Mouse (Mus musculus) forebrain, embryonic 11.5 days (tissue): ENCODE measurements around the gene Gm6525. TPM values are rescaled to one million over a fixed set of nuclear protein-coding genes. Genes with fewer than 3 reads are reported as not detected.

Source experiments
- ATAC-seq: fragments of 200-750 bp; cut with Nextera tagmentation; replicated peaks from 2 replicates; pipeline ENCODE4 v1.8.0; 2017; ENCODE audit warnings: moderate TSS enrichment; ENCODE audit not compliant: low FRiP score
- DNase-seq: peaks from one replicate; pipeline ENCODE4 v3.0.0-alpha.2; 2017; ENCODE audit warnings: low spot score
- H3K27ac ChIP-seq: fragments of 300-500 bp; sonication (generic); 2 replicates; pipeline ENCODE4 v1.5.1; 2014; ENCODE audit warnings: low read depth, low read length
- H3K27me3 ChIP-seq: fragments of 300-500 bp; sonication (generic); 2 replicates; pipeline ENCODE4 v1.6.1; 2014; ENCODE audit warnings: mild to moderate bottlenecking, low read length, mixed read lengths; ENCODE audit not compliant: control insufficient read depth, insufficient read depth
- H3K36me3 ChIP-seq: fragments of 300-500 bp; sonication (generic); 2 replicates; pipeline ENCODE4 v1.6.1; 2014; ENCODE audit warnings: mild to moderate bottlenecking, low read length, moderate library complexity, mixed read lengths; ENCODE audit not compliant: control insufficient read depth, insufficient read depth
- H3K4me1 ChIP-seq: fragments of 300-500 bp; sonication (generic); replicated peaks from 2 replicates; pipeline ENCODE4 v1.6.1; 2014; ENCODE audit warnings: low read length, mixed read lengths; ENCODE audit not compliant: control insufficient read depth, insufficient read depth
- H3K4me2 ChIP-seq: fragments of 300-500 bp; sonication (generic); 2 replicates; pipeline ENCODE4 v1.6.1; 2014; ENCODE audit warnings: low read depth, mild to moderate bottlenecking, low read length, moderate library complexity, mixed read lengths; ENCODE audit not compliant: severe bottlenecking
- H3K4me3 ChIP-seq: fragments of 300-500 bp; sonication (generic); 2 replicates; pipeline ENCODE4 v1.5.1; 2014; ENCODE audit warnings: low read depth, low read length
- H3K9ac ChIP-seq: fragments of 300-500 bp; sonication (generic); 2 replicates; pipeline ENCODE4 v1.6.1; 2014; ENCODE audit warnings: low read length
- H3K9me3 ChIP-seq: fragments of 300-500 bp; sonication (generic); 2 replicates; pipeline ENCODE4 v1.6.1; 2016; ENCODE audit warnings: low read length, mixed read lengths; ENCODE audit not compliant: control insufficient read depth
- WGBS: fragments of 180-500 bp; shearing (Covaris S2); extraction: QIAGEN DNeasy Blood & Tissue Kit; methylation state at CpG from one replicate; pipeline ENCODE4 v1.1.7; 2014; 5-methylcytosine and 5-hydroxymethylcytosine counted together
- polyA plus RNA-seq: library from polyadenylated mRNA; unstranded; fragments of >200 nt; fragmentation: Nextera tagmentation; extraction: Ambion mirVana; gene quantifications from 2 replicates; pipeline ENCODE4 v1.2.1, GENCODE M21; 2014

Gm6525 gene
- polyA plus RNA-seq, 1 experiment from 2014 or later: 0.43 TPM

- Histone ChIP-seq H3K9ac (no peak overlapping the region), H3K4me1 (no peaks in the 10 kb centered on the region), H3K4me2 (no peak overlapping the region), H3K36me3 (no peaks in the 10 kb centered on the region), H3K27ac (no peak overlapping the region), H3K9me3 (no peaks in the 10 kb centered on the region), H3K4me3 (no peak overlapping the region), H3K27me3 (no peaks in the 10 kb centered on the region)
- DNase-seq: no peak
- WGBS: 66% methylated on average over 2 of the region's 2 CpGs
- ATAC-seq: no peak
These were observed 6.4 kb downstream of the Gm6525 start for GRCm38 (mm10) chr3:84180304-84180703.

GRCm38 (mm10) chr3:84181102-84181501, 7.2 kb downstream of the Gm6525 start:
- Histone ChIP-seq H3K4me1 (no peaks in the 10 kb centered on the region), H3K9me3 (no peaks in the 10 kb centered on the region), H3K27ac (no peak overlapping the region), H3K9ac (no peak overlapping the region), H3K36me3 (no peaks in the 10 kb centered on the region), H3K4me3 (no peak overlapping the region), H3K4me2 (no peak overlapping the region), H3K27me3 (no peaks in the 10 kb centered on the region)
- 17% methylated on average over 8 of the region's 8 CpGs for WGBS
- ATAC-seq: no peak
- no peak for DNase-seq

- Histone ChIP-seq H3K4me1 (no peaks in the 10 kb centered on the region), H3K4me2 (no peak overlapping the region), H3K4me3 (no peak overlapping the region), H3K27ac (no peak overlapping the region), H3K9ac (no peak overlapping the region), H3K36me3 (no peaks in the 10 kb centered on the region), H3K9me3 (no peaks in the 10 kb centered on the region), H3K27me3 (no peaks in the 10 kb centered on the region)
- 11% methylated on average over 4 of the region's 4 CpGs for WGBS
- ATAC-seq: no peak
- no peak for DNase-seq
These were observed 7.8 kb downstream of the Gm6525 start for GRCm38 (mm10) chr3:84181717-84182116.

- Histone ChIP-seq H3K36me3 (no peaks in the 10 kb centered on the region; the same call in 1 of the 2 replicates), H3K9me3 (no peaks in the 10 kb centered on the region), H3K27ac (no peak overlapping the region), H3K4me2 (no peak overlapping the region), H3K4me1 (0 out of 2 replicates have a peak, but pooled peaks cover 2% of the 10 kb centered on the region), H3K4me3 (no peak overlapping the region), H3K27me3 (peaks cover 2% of the 10 kb centered on the region; the same call in 1 of the 2 replicates), H3K9ac (no peak overlapping the region)
- ATAC-seq: no peak
- WGBS: 62% methylated on average over 10 of the region's 10 CpGs
- no peak for DNase-seq
These were observed 15.8 kb downstream of the Gm6525 start for GRCm38 (mm10) chr3:84189629-84190173.

- H3K27ac ChIP-seq: no peak overlapping the region
- DNase-seq: no peak
- WGBS: 29% methylated on average over 41 of the region's 41 CpGs
- 0 out of 2 replicates have a peak, but pooled peaks cover 2% of the 10 kb centered on the region for H3K4me1 ChIP-seq
- H3K9ac ChIP-seq: no peak overlapping the region
- no peak overlapping the region for H3K4me2 ChIP-seq
- no peaks in the 10 kb centered on the region for H3K9me3 ChIP-seq
- H3K27me3 ChIP-seq: peaks cover 2% of the 10 kb centered on the region; the same call in 1 of the 2 replicates
- peak; percentile 53; the same call in 1 of the 2 replicates for ATAC-seq
- no peaks in the 10 kb centered on the region; the same call in 1 of the 2 replicates for H3K36me3 ChIP-seq
- H3K4me3 ChIP-seq: no peak overlapping the region
These were observed 16.7 kb downstream of the Gm6525 start for GRCm38 (mm10) chr3:84190513-84191061.

GRCm38 (mm10) chr3:84191141-84191881, 17.4 kb downstream of the Gm6525 start:
- DNase-seq: no peak
- no peak overlapping the region for H3K4me3 ChIP-seq
- peaks cover 2% of the 10 kb centered on the region; the same call in 1 of the 2 replicates for H3K27me3 ChIP-seq
- WGBS: 51% methylated on average over 21 of the region's 21 CpGs
- 0 out of 2 replicates have a peak, but pooled peaks have one; percentile 30 for ATAC-seq
- H3K36me3 ChIP-seq: no peaks in the 10 kb centered on the region; the same call in 1 of the 2 replicates
- no peak overlapping the region for H3K27ac ChIP-seq
- no peak overlapping the region for H3K9ac ChIP-seq
- 0 out of 2 replicates have a peak, but pooled peaks cover 2% of the 10 kb centered on the region for H3K4me1 ChIP-seq
- H3K4me2 ChIP-seq: no peak overlapping the region
- no peaks in the 10 kb centered on the region for H3K9me3 ChIP-seq

- Histone ChIP-seq H3K27ac (no peak overlapping the region), H3K4me2 (no peak overlapping the region), H3K9me3 (no peaks in the 10 kb centered on the region), H3K27me3 (peaks cover 2% of the 10 kb centered on the region; the same call in 1 of the 2 replicates), H3K4me3 (no peak overlapping the region), H3K4me1 (0 out of 2 replicates have a peak, but pooled peaks cover 2% of the 10 kb centered on the region), H3K36me3 (no peaks in the 10 kb centered on the region; the same call in 1 of the 2 replicates), H3K9ac (no peak overlapping the region)
- ATAC-seq: no peak
- DNase-seq: peak; percentile 35
- WGBS: 50% methylated on average over 4 of the region's 4 CpGs
These were observed 20.0 kb downstream of the Gm6525 start for GRCm38 (mm10) chr3:84193881-84194280.

GRCm38 (mm10) chr3:84198229-84198628, 24.3 kb downstream of the Gm6525 start:
- Histone ChIP-seq H3K4me1 (peaks cover 4% of the 10 kb centered on the region), H3K4me3 (no peak overlapping the region), H3K27me3 (no peaks in the 10 kb centered on the region), H3K9ac (no peak overlapping the region), H3K36me3 (no peaks in the 10 kb centered on the region), H3K27ac (no peak overlapping the region), H3K9me3 (no peaks in the 10 kb centered on the region), H3K4me2 (no peak overlapping the region)
- ATAC-seq (no peak), DNase-seq (no peak)
- WGBS: 93% methylated on average over 3 of the region's 3 CpGs
